ENCODE assay signal across 11 mouse cellular contexts in the genomic region with DNA sequence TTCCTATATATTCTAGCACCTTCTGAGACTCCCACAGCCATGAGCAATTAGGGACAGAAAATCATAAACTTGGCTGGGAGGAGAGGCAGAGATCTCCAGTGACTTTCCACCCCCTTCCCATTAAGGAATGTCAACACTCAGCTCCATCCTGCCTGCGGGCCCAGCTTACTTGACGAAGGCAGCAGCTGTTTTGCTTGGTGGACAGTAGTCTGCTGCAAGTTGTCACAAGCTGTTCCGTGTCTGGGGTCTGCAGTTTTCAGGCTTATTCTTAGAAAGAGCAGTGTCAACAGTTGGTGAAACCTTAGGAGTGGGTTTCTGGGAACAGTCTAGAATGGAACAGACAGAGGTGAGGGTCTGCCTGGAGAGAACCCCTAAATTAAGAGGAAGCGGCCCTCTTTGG.
DNase-seq lines count a peak whose midpoint lies in the region; ATAC-seq and TF ChIP-seq lines count a peak whose summit lies in the region.
"Had no signal": no experiment of that assay in that cellular context is flagged by ENCODE, and none has a peak within 500 bp of the region (broad histone marks: within the 10 kb centered on the region; RNA-seq: fewer than 3 reads in every experiment).

No protein-coding gene starts in this region.

- WGBS in kidney, embryonic 15.5 days: 52% methylated on average over 4 of the region's 4 CpGs
- 38% methylated on average over 4 of the region's 4 CpGs for WGBS in lung, postnatal 0 days
- WGBS in heart, postnatal 0 days: 29% methylated on average over 4 of the region's 4 CpGs
- WGBS in stomach, embryonic 14.5 days: 30% methylated on average over 4 of the region's 4 CpGs

- TF ChIP-seq CTCF in lung, postnatal 0 days (IDR thresholded peaks at IDR 0.05): no peak
- no peak for TF ChIP-seq CTCF in heart, postnatal 0 days (IDR thresholded peaks at IDR 0.05; ENCODE audit: low read depth)

- H3K27me3 ChIP-seq in kidney, embryonic 15.5 days: no peaks in the 10 kb centered on the region
- H3K27me3 ChIP-seq in lung, postnatal 0 days (replicated peaks; ENCODE audit: insufficient read depth, low read length): no peaks in the 10 kb centered on the region
- no peaks in the 10 kb centered on the region for H3K27me3 ChIP-seq in heart, postnatal 0 days (ENCODE audit: control insufficient read depth, insufficient read depth, low read length)
- no peaks in the 10 kb centered on the region for H3K27me3 ChIP-seq in stomach, embryonic 14.5 days (ENCODE audit: control insufficient read depth, insufficient read depth, low read length)
- H3K27me3 ChIP-seq: forebrain, embryonic 13.5 days; hindbrain, embryonic 13.5 days had no signal

- DNase-seq in kidney, adult 8-10 months: no peak
- peak; percentile 67 for DNase-seq in lung, postnatal 0 days (ENCODE audit: low spot score)
- DNase-seq in lung, postnatal 14 days: no peak
- no peak for DNase-seq in heart, postnatal 0 days (ENCODE audit: low spot score)
- DNase-seq in urinary bladder, postnatal 36 days (ENCODE audit: low spot score in 2 of 2): no peak
- DNase-seq: adrenal gland, adult 2 months; layer of hippocampus, adult 9-11 months had no signal

- H3K4me2 ChIP-seq in kidney, embryonic 15.5 days: no peak overlapping the region
- H3K4me2 ChIP-seq in lung, postnatal 0 days (replicated peaks; ENCODE audit: low read depth, low read length): no peak overlapping the region
- no peak overlapping the region for H3K4me2 ChIP-seq in heart, postnatal 0 days (ENCODE audit: low read depth, low read length)
- no peak overlapping the region for H3K4me2 ChIP-seq in stomach, embryonic 14.5 days (replicated peaks; ENCODE audit: low read depth, low read length)
- H3K4me2 ChIP-seq: forebrain, embryonic 13.5 days; hindbrain, embryonic 13.5 days had no signal

- no peaks in the 10 kb centered on the region for H3K9me3 ChIP-seq in kidney, embryonic 15.5 days (replicated peaks)
- no peaks in the 10 kb centered on the region for H3K9me3 ChIP-seq in lung, postnatal 0 days (ENCODE audit: low read length)
- H3K9me3 ChIP-seq in heart, postnatal 0 days (replicated peaks; ENCODE audit: control insufficient read depth, low read length): no peaks in the 10 kb centered on the region
- H3K9me3 ChIP-seq in stomach, embryonic 14.5 days (ENCODE audit: control insufficient read depth, low read depth, low read length): no peaks in the 10 kb centered on the region
- H3K9me3 ChIP-seq: forebrain, embryonic 13.5 days; hindbrain, embryonic 13.5 days had no signal

- TF ChIP-seq EP300 in lung, postnatal 0 days (IDR thresholded peaks at IDR 0.05): no peak
- no peak for TF ChIP-seq EP300 in heart, postnatal 0 days (IDR thresholded peaks at IDR 0.05; ENCODE audit: low read depth)

- H3K27ac ChIP-seq in kidney, embryonic 15.5 days: peak overlapping the region; percentile 42
- peak overlapping the region; percentile 20; the same call in 1 of the 2 replicates for H3K27ac ChIP-seq in lung, postnatal 0 days (ENCODE audit: low read length)
- H3K27ac ChIP-seq in heart, postnatal 0 days (ENCODE audit: low read depth): peak overlapping the region; percentile 87
- peak overlapping the region; percentile 55; the same call in 1 of the 2 replicates for H3K27ac ChIP-seq in stomach, embryonic 14.5 days (ENCODE audit: low read length)
- H3K27ac ChIP-seq: forebrain, embryonic 13.5 days had no signal

- H3K36me3 ChIP-seq in kidney, embryonic 15.5 days: 0 out of 2 replicates have a peak, but pooled peaks cover 4% of the 10 kb centered on the region
- no peaks in the 10 kb centered on the region for H3K36me3 ChIP-seq in lung, postnatal 0 days (ENCODE audit: insufficient read depth, low read length)
- no peaks in the 10 kb centered on the region for H3K36me3 ChIP-seq in heart, postnatal 0 days (replicated peaks; ENCODE audit: control insufficient read depth, insufficient read depth, low read length)
- no peaks in the 10 kb centered on the region for H3K36me3 ChIP-seq in stomach, embryonic 14.5 days (ENCODE audit: control insufficient read depth, insufficient read depth, low read length)
- H3K36me3 ChIP-seq: hindbrain, embryonic 13.5 days had no signal

- H3K4me1 ChIP-seq in kidney, embryonic 15.5 days: peaks cover 70% of the 10 kb centered on the region
- H3K4me1 ChIP-seq in lung, postnatal 0 days (ENCODE audit: insufficient read depth, low read depth, low read length): peaks cover 60% of the 10 kb centered on the region; the same call in 1 of the 2 replicates
- peaks cover 91% of the 10 kb centered on the region for H3K4me1 ChIP-seq in heart, postnatal 0 days (ENCODE audit: control insufficient read depth, insufficient read depth)
- H3K4me1 ChIP-seq in stomach, embryonic 14.5 days (ENCODE audit: control insufficient read depth, insufficient read depth, low read length): peaks cover 36% of the 10 kb centered on the region

- no peak overlapping the region for H3K9ac ChIP-seq in kidney, embryonic 15.5 days
- no peak overlapping the region for H3K9ac ChIP-seq in lung, postnatal 0 days (replicated peaks; ENCODE audit: low read depth)
- H3K9ac ChIP-seq in heart, postnatal 0 days (replicated peaks; ENCODE audit: low read depth, low read length): 0 out of 2 replicates have a peak overlapping the region, but pooled peaks have one; percentile 26
- no peak overlapping the region for H3K9ac ChIP-seq in stomach, embryonic 14.5 days (replicated peaks; ENCODE audit: low read depth, low read length)
- H3K9ac ChIP-seq: forebrain, embryonic 13.5 days; hindbrain, embryonic 13.5 days had no signal

- H3K4me3 ChIP-seq in kidney, embryonic 15.5 days (replicated peaks): no peak overlapping the region
- H3K4me3 ChIP-seq in lung, postnatal 0 days (ENCODE audit: low read depth, low read length): no peak overlapping the region
- H3K4me3 ChIP-seq in heart, postnatal 0 days (ENCODE audit: low read depth, low read length): no peak overlapping the region
- no peak overlapping the region for H3K4me3 ChIP-seq in stomach, embryonic 14.5 days (ENCODE audit: low read depth, low read length)
- H3K4me3 ChIP-seq: forebrain, embryonic 13.5 days; hindbrain, embryonic 13.5 days had no signal

- no peak for ATAC-seq in kidney, embryonic 15.5 days (replicated peaks; ENCODE audit: low FRiP score)
- ATAC-seq in lung, postnatal 0 days: peak; percentile 32
- ATAC-seq in heart, postnatal 0 days (ENCODE audit: insufficient read depth, low read depth): no peak
- ATAC-seq in stomach, embryonic 14.5 days (ENCODE audit: insufficient number of reproducible peaks, insufficient read depth, low FRiP score, low read depth): no peak
- ATAC-seq: forebrain, embryonic 13.5 days had no signal

Comparison
In these comparisons a context has a peak if more than half of its experiments do, and no peak if none do; other contexts are left out.
1. H3K27ac ChIP-seq: peak in every context shown above with its lines; median percentile 87 in heart, postnatal 0 days; 55 in stomach, embryonic 14.5 days; 42 in kidney, embryonic 15.5 days; 20 in lung, postnatal 0 days.